Mouse (Mus musculus) bone marrow, adult 2 months (tissue): Measurements from ENCODE around the gene Oosp2. TPM values are rescaled to one million over a fixed set of nuclear protein-coding genes. Genes with fewer than 3 reads are reported as not detected.

Source experiments
- H3K27ac ChIP-seq: fragments of 200-500 bp; 2 replicates; pipeline ENCODE4 v1.5.1; 2012; ENCODE audit warnings: low read depth, mild to moderate bottlenecking, control low read depth, inconsistent platforms, low read length; ENCODE audit not compliant: control insufficient read depth, poor library complexity, insufficient read depth
- H3K4me1 ChIP-seq: fragments of 200-500 bp; 2 replicates; pipeline ENCODE4 v1.6.1; 2011; ENCODE audit warnings: low read length; ENCODE audit not compliant: control insufficient read depth, insufficient read depth
- H3K4me3 ChIP-seq: fragments of 200-500 bp; replicated peaks from 2 replicates; pipeline ENCODE3; 2011; ENCODE audit warnings: mild to moderate bottlenecking, low read depth, low read length, control low read depth; ENCODE audit not compliant: control insufficient read depth
- CTCF ChIP-seq: fragments of 200-500 bp; IDR thresholded peaks from 2 replicates; pipeline ENCODE4 v1.5.1; 2011; ENCODE audit warnings: low read length, control low read depth; ENCODE audit not compliant: control insufficient read depth, insufficient read depth
- POLR2A ChIP-seq: fragments of 200-500 bp; IDR thresholded peaks from 2 replicates; pipeline ENCODE4 v1.6.1; 2011; ENCODE audit warnings: low read depth, mild to moderate bottlenecking, control low read depth, low read length, borderline replicate concordance; ENCODE audit not compliant: control insufficient read depth
- WGBS: fragments of 180-500 bp; shearing (Covaris S2); methylation state at CpG from one replicate; pipeline ENCODE4 v1.1.7; 2018; 5-methylcytosine and 5-hydroxymethylcytosine counted together
- polyA plus RNA-seq: library from polyadenylated mRNA; stranded (reverse); fragments of >200 nt; gene quantifications from 2 replicates; pipeline ENCODE4 v1.2.4, GENCODE M21; 2011; ENCODE audit warnings: low replicate concordance; ENCODE audit not compliant: missing spikeins, insufficient read depth, insufficient read length

The Oosp2 gene
- polyA plus RNA-seq, 1 experiment, result not detected

- Histone ChIP-seq H3K27ac (no peak overlapping the region), H3K4me3 (no peak overlapping the region), H3K4me1 (no peaks in the 10 kb centered on the region)
- no peak for TF ChIP-seq CTCF
- TF ChIP-seq POLR2A, result no peak
- WGBS, result 75% methylated on average over 3 of the region's 3 CpGs
Measured at GRCm38 (mm10) chr19:11601349-11601748, 59.0 kb downstream of the Oosp2 start.

Other genes with a start within 250 kb of the Oosp2 start
- gene Ms4a4b, start 217.0 kb downstream of the Oosp2 start, polyA plus RNA-seq, result 2.3 and 9.6 TPM in 2 replicates
- gene Ms4a6c, start 191.2 kb downstream of the Oosp2 start, polyA plus RNA-seq, result 9.2 and 36.3 TPM in 2 replicates
- 2.4 and 11.9 TPM in 2 replicates for gene Gm8369, start 174.6 kb downstream of the Oosp2 start, polyA plus RNA-seq
- gene Ms4a6b, start 144.0 kb downstream of the Oosp2 start, polyA plus RNA-seq, result 6.0 and 15.7 TPM in 2 replicates
- 2.0 and 2.8 TPM in 2 replicates for gene Ms4a4d, start 123.8 kb downstream of the Oosp2 start, polyA plus RNA-seq
- gene Ms4a6d, start 55.7 kb downstream of the Oosp2 start, polyA plus RNA-seq, result 3.0 and 3.6 TPM in 2 replicates
- 1.3 and 3.6 TPM in 2 replicates for gene Ms4a2, start 36.8 kb downstream of the Oosp2 start, polyA plus RNA-seq
- 51.9 and 110 TPM in 2 replicates for gene Ms4a3, start 19.7 kb downstream of the Oosp2 start, polyA plus RNA-seq
- not detected in 2 replicates for gene Oosp1, start 30.6 kb upstream of the Oosp2 start, polyA plus RNA-seq
- gene Oosp3, start 36.5 kb upstream of the Oosp2 start, polyA plus RNA-seq, result not detected in 2 replicates
- not detected in 2 replicates for gene Gif, start 87.0 kb upstream of the Oosp2 start, polyA plus RNA-seq
- 17.4 and 17.5 TPM in 2 replicates for gene Mrpl16, start 109.8 kb upstream of the Oosp2 start, polyA plus RNA-seq
- 4.7 and 7.3 TPM in 2 replicates for gene Stx3, start 158.8 kb upstream of the Oosp2 start, polyA plus RNA-seq
- not detected in 2 replicates for gene Olfr1417, start 178.7 kb upstream of the Oosp2 start, polyA plus RNA-seq
- gene Olfr1418, start 200.5 kb upstream of the Oosp2 start, polyA plus RNA-seq, result not detected in 2 replicates
- gene Olfr1419, start 214.5 kb upstream of the Oosp2 start, polyA plus RNA-seq, result not detected in 2 replicates
- gene Olfr1420, start 226.0 kb upstream of the Oosp2 start, polyA plus RNA-seq, result not detected in 2 replicates